Mouse (Mus musculus): Measurements from ENCODE around the gene Rassf6. TPM values are rescaled to one million over a fixed set of nuclear protein-coding genes. Genes with fewer than 3 reads are reported as not detected.

Rassf6 gene
- polyA plus RNA-seq (2015; fragmentation: Nextera tagmentation; extraction: Ambion mirVana) = 3.8 and 4.9 TPM in 2 replicates

GRCm38 (mm10) chr5:90640286-90641217 is at the start of gene Rassf6:
Gene Rassf6, minus strand, starts transcription at chr5:90640657.
- H3K36me3 ChIP-seq = no peaks in the 10 kb centered on the region
- WGBS (ENCODE audit: insufficient replicate concordance) = 11% methylated on average over 26 of the region's 26 CpGs
- peak within 1 kb of the TSS; percentile 51 for H3K4me3 ChIP-seq (replicated peaks)
- peak within 1 kb of the TSS; percentile 63 for H3K4me2 ChIP-seq
- DNase-seq = peak; percentile 23
- H3K9me3 ChIP-seq (replicated peaks) = no peaks in the 10 kb centered on the region
- H3K27ac ChIP-seq = peak within 1 kb of the TSS; percentile 50
- peaks cover 5% of the 10 kb centered on the region for H3K4me1 ChIP-seq (replicated peaks)
- peak within 1 kb of the TSS; percentile 51 for H3K9ac ChIP-seq
- ATAC-seq (ENCODE audit: low read depth) = peak; percentile 92
- H3K27me3 ChIP-seq = no peaks in the 10 kb centered on the region

- WGBS (ENCODE audit: insufficient replicate concordance) = 44% methylated on average over 8 of the region's 8 CpGs
- ATAC-seq (ENCODE audit: low read depth) (peak; percentile 74), DNase-seq (peak; percentile 1)
- Histone ChIP-seq H3K27ac (no peak overlapping the region), H3K9ac (no peak overlapping the region), H3K36me3 (no peaks in the 10 kb centered on the region), H3K9me3 (replicated peaks) (no peaks in the 10 kb centered on the region), H3K4me2 (no peak overlapping the region), H3K4me1 (replicated peaks) (no peaks in the 10 kb centered on the region), H3K27me3 (no peaks in the 10 kb centered on the region), H3K4me3 (replicated peaks) (no peak overlapping the region)
Measured at GRCm38 (mm10) chr5:90689426-90690128, 49.1 kb upstream of the Rassf6 start.

GRCm38 (mm10) chr5:90687913-90688312 is 47.5 kb upstream of the Rassf6 start:
- H3K9ac ChIP-seq = no peak overlapping the region
- no peaks in the 10 kb centered on the region for H3K27me3 ChIP-seq
- no peak overlapping the region for H3K4me2 ChIP-seq
- no peak overlapping the region for H3K27ac ChIP-seq
- no peaks in the 10 kb centered on the region for H3K9me3 ChIP-seq (replicated peaks)
- H3K36me3 ChIP-seq = no peaks in the 10 kb centered on the region
- ATAC-seq (ENCODE audit: low read depth) (no peak), DNase-seq (no peak)
- no peaks in the 10 kb centered on the region for H3K4me1 ChIP-seq (replicated peaks)
- no peak overlapping the region for H3K4me3 ChIP-seq (replicated peaks)
- 73% methylated on average over 10 of the region's 10 CpGs for WGBS (ENCODE audit: insufficient replicate concordance)

- H3K27me3 ChIP-seq = no peaks in the 10 kb centered on the region
- WGBS (ENCODE audit: insufficient replicate concordance) = 42% methylated on average over 4 of the region's 4 CpGs
- H3K27ac ChIP-seq = no peak overlapping the region
- H3K4me3 ChIP-seq (replicated peaks) = no peak overlapping the region
- ATAC-seq (ENCODE audit: low read depth) (no peak), DNase-seq (no peak)
- no peaks in the 10 kb centered on the region for H3K9me3 ChIP-seq (replicated peaks)
- no peaks in the 10 kb centered on the region for H3K36me3 ChIP-seq
- H3K9ac ChIP-seq = no peak overlapping the region
- H3K4me1 ChIP-seq (replicated peaks) = no peaks in the 10 kb centered on the region
- H3K4me2 ChIP-seq = no peak overlapping the region
Measured at GRCm38 (mm10) chr5:90684994-90685393, 44.5 kb upstream of the Rassf6 start.

GRCm38 (mm10) chr5:90681842-90682241 is 41.4 kb upstream of the Rassf6 start:
- ATAC-seq (ENCODE audit: low read depth) (no peak), DNase-seq (no peak)
- H3K27ac ChIP-seq = no peak overlapping the region
- no peaks in the 10 kb centered on the region for H3K36me3 ChIP-seq
- H3K9ac ChIP-seq = no peak overlapping the region
- H3K27me3 ChIP-seq = no peaks in the 10 kb centered on the region
- 71% methylated on average over 4 of the region's 4 CpGs for whole genome bisulfite sequencing (ENCODE audit: insufficient replicate concordance)
- H3K4me2 ChIP-seq = no peak overlapping the region
- H3K4me3 ChIP-seq (replicated peaks) = no peak overlapping the region
- no peaks in the 10 kb centered on the region for H3K4me1 ChIP-seq (replicated peaks)
- H3K9me3 ChIP-seq (replicated peaks) = no peaks in the 10 kb centered on the region

GRCm38 (mm10) chr5:90677560-90677959 is 37.1 kb upstream of the Rassf6 start:
- H3K9me3 ChIP-seq (replicated peaks) = no peaks in the 10 kb centered on the region
- WGBS (ENCODE audit: insufficient replicate concordance) = 53% methylated on average over 2 of the region's 2 CpGs
- no peaks in the 10 kb centered on the region for H3K27me3 ChIP-seq
- ATAC-seq (ENCODE audit: low read depth) = no peak
- DNase-seq = no peak
- no peaks in the 10 kb centered on the region for H3K36me3 ChIP-seq
- no peak overlapping the region for H3K4me2 ChIP-seq
- H3K4me3 ChIP-seq (replicated peaks) = no peak overlapping the region
- no peaks in the 10 kb centered on the region for H3K4me1 ChIP-seq (replicated peaks)
- no peak overlapping the region for H3K27ac ChIP-seq
- no peak overlapping the region for H3K9ac ChIP-seq

GRCm38 (mm10) chr5:90661852-90662251 is 21.4 kb upstream of the Rassf6 start:
- 47% methylated on average over 8 of the region's 8 CpGs for WGBS (ENCODE audit: insufficient replicate concordance)
- no peak overlapping the region for H3K4me2 ChIP-seq
- H3K4me1 ChIP-seq (replicated peaks) = no peaks in the 10 kb centered on the region
- no peak for DNase-seq
- H3K9me3 ChIP-seq (replicated peaks) = no peaks in the 10 kb centered on the region
- no peaks in the 10 kb centered on the region for H3K27me3 ChIP-seq
- no peak overlapping the region for H3K9ac ChIP-seq
- H3K36me3 ChIP-seq = no peaks in the 10 kb centered on the region
- H3K27ac ChIP-seq = no peak overlapping the region
- ATAC-seq (ENCODE audit: low read depth) = no peak
- H3K4me3 ChIP-seq (replicated peaks) = no peak overlapping the region

- no peak overlapping the region for H3K9ac ChIP-seq
- WGBS (ENCODE audit: insufficient replicate concordance) = 10% methylated on average over 9 of the region's 9 CpGs
- ATAC-seq (ENCODE audit: low read depth) (no peak), DNase-seq (peak; percentile 3)
- H3K4me3 ChIP-seq (replicated peaks) = no peak overlapping the region
- H3K4me2 ChIP-seq = no peak overlapping the region
- H3K9me3 ChIP-seq (replicated peaks) = no peaks in the 10 kb centered on the region
- no peaks in the 10 kb centered on the region for H3K36me3 ChIP-seq
- H3K27me3 ChIP-seq = no peaks in the 10 kb centered on the region
- H3K27ac ChIP-seq = no peak overlapping the region
- H3K4me1 ChIP-seq (replicated peaks) = no peaks in the 10 kb centered on the region
Measured at GRCm38 (mm10) chr5:90661436-90661835, 21.0 kb upstream of the Rassf6 start.

- H3K27me3 ChIP-seq = no peaks in the 10 kb centered on the region
- no peak for DNase-seq
- no peak overlapping the region for H3K27ac ChIP-seq
- WGBS (ENCODE audit: insufficient replicate concordance) = 59% methylated on average over 5 of the region's 5 CpGs
- no peak overlapping the region for H3K9ac ChIP-seq
- H3K4me3 ChIP-seq (replicated peaks) = no peak overlapping the region
- no peak for ATAC-seq (ENCODE audit: low read depth)
- H3K36me3 ChIP-seq = no peaks in the 10 kb centered on the region
- H3K4me2 ChIP-seq = no peak overlapping the region
- no peaks in the 10 kb centered on the region for H3K4me1 ChIP-seq (replicated peaks)
- H3K9me3 ChIP-seq (replicated peaks) = no peaks in the 10 kb centered on the region
Measured at GRCm38 (mm10) chr5:90660411-90660810, 20.0 kb upstream of the Rassf6 start.

GRCm38 (mm10) chr5:90656681-90657080 is 16.2 kb upstream of the Rassf6 start:
- H3K4me1 ChIP-seq (replicated peaks) = no peaks in the 10 kb centered on the region
- no peaks in the 10 kb centered on the region for H3K9me3 ChIP-seq (replicated peaks)
- no peak overlapping the region for H3K27ac ChIP-seq
- H3K27me3 ChIP-seq = no peaks in the 10 kb centered on the region
- H3K36me3 ChIP-seq = no peaks in the 10 kb centered on the region
- no peak overlapping the region for H3K9ac ChIP-seq
- H3K4me2 ChIP-seq = no peak overlapping the region
- WGBS (ENCODE audit: insufficient replicate concordance) = 79% methylated on average over 6 of the region's 6 CpGs
- no peak for DNase-seq
- H3K4me3 ChIP-seq (replicated peaks) = no peak overlapping the region
- ATAC-seq (ENCODE audit: low read depth) = no peak

- no peak for ATAC-seq (ENCODE audit: low read depth)
- 70% methylated on average over 13 of the region's 13 CpGs for WGBS (ENCODE audit: insufficient replicate concordance)
- no peaks in the 10 kb centered on the region for H3K36me3 ChIP-seq
- H3K4me3 ChIP-seq (replicated peaks) = no peak overlapping the region
- no peak for DNase-seq
- H3K9ac ChIP-seq = no peak overlapping the region
- no peak overlapping the region for H3K4me2 ChIP-seq
- H3K27ac ChIP-seq = no peak overlapping the region
- no peaks in the 10 kb centered on the region for H3K27me3 ChIP-seq
- no peaks in the 10 kb centered on the region for H3K9me3 ChIP-seq (replicated peaks)
- H3K4me1 ChIP-seq (replicated peaks) = no peaks in the 10 kb centered on the region
Measured at GRCm38 (mm10) chr5:90655891-90656290, 15.4 kb upstream of the Rassf6 start.

Measured in liver, embryonic 13.5 days (tissue).